Mouse (Mus musculus): ENCODE results near the gene Trmt61a. TPM values are rescaled to one million over a fixed set of nuclear protein-coding genes. Genes with fewer than 3 reads are reported as not detected.
"Not testable (repeated sequence)": the region's sequence is repeated elsewhere in the genome, so short reads cannot be mapped to it uniquely, and the experiment has no call there.

Gene Trmt61a
- polyA plus RNA-seq, 1 experiment from 2014 or later = 7.0 TPM

DNA sequence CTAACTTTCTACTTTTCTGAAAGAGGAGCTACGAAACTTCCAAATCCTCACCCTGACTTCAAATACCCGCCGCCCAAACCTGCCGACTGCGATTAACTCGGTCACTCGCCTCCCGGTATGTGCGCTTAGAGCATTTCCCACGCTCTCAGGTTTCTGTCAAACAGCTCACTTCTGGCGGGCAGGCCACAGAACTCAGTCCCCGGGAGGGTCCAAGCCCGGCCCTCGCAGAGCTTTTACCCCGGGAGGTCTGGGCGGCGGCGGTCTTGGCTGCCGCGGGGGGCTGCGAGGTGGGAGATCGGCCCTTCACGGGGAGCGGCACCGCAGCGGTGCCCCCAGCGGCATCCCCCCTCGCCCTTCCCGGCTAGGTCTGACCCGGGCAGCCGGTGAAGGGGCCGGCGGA, 34.6 kb downstream of the Trmt61a start:
- DNase-seq (no peak), ATAC-seq (ENCODE audit: low FRiP score, low TSS enrichment) (peak; percentile 41; the same call in 1 of the 2 replicates)
- H3K36me3 ChIP-seq (ENCODE audit: control insufficient read depth, insufficient read depth, low read length) = peaks cover 28% of the 10 kb centered on the region
- peak overlapping the region; percentile 93 for H3K9ac ChIP-seq (replicated peaks; ENCODE audit: low read length)
- peak overlapping the region; percentile 83 for H3K27ac ChIP-seq (replicated peaks; ENCODE audit: low read depth, low read length)
- H3K4me1 ChIP-seq (ENCODE audit: control insufficient read depth, insufficient read depth, low read length) = peaks cover 15% of the 10 kb centered on the region
- H3K4me2 ChIP-seq (ENCODE audit: low read length) = peak overlapping the region; percentile 87
- H3K27me3 ChIP-seq (ENCODE audit: control insufficient read depth, insufficient read depth, low read length) = no peaks in the 10 kb centered on the region
- no peaks in the 10 kb centered on the region for H3K9me3 ChIP-seq (ENCODE audit: control insufficient read depth, low read length)
- peak overlapping the region; percentile 98 for H3K4me3 ChIP-seq (replicated peaks; ENCODE audit: low read depth, low read length)
- under 1% methylated on average over 33 of the region's 33 CpGs for WGBS

- H3K4me1 ChIP-seq (ENCODE audit: control insufficient read depth, insufficient read depth, low read length) = peaks cover 15% of the 10 kb centered on the region
- H3K27ac ChIP-seq (replicated peaks; ENCODE audit: low read depth, low read length) = peak within 1 kb of the TSS; percentile 83
- WGBS = under 1% methylated on average over 85 of the region's 86 CpGs
- H3K4me3 ChIP-seq (replicated peaks; ENCODE audit: low read depth, low read length) = peak within 1 kb of the TSS; percentile 98
- H3K27me3 ChIP-seq (ENCODE audit: control insufficient read depth, insufficient read depth, low read length) = no peaks in the 10 kb centered on the region
- peak within 1 kb of the TSS; percentile 87 for H3K4me2 ChIP-seq (ENCODE audit: low read length)
- DNase-seq (peak; percentile 98), ATAC-seq (ENCODE audit: low FRiP score, low TSS enrichment) (peak; percentile 95)
- H3K36me3 ChIP-seq (ENCODE audit: control insufficient read depth, insufficient read depth, low read length) = peaks cover 28% of the 10 kb centered on the region
- no peaks in the 10 kb centered on the region for H3K9me3 ChIP-seq (ENCODE audit: control insufficient read depth, low read length)
- H3K9ac ChIP-seq (replicated peaks; ENCODE audit: low read length) = peak within 1 kb of the TSS; percentile 93
These were observed 35.2 kb downstream of the Trmt61a start, which contains the start of the genes Bag5 and Apopt1 for GRCm38 (mm10) chr12:111713004-111713651. Gene Bag5 (minus strand): TSS chr12:111713257. Gene Apopt1 (plus strand): TSS chr12:111713261.

DNA sequence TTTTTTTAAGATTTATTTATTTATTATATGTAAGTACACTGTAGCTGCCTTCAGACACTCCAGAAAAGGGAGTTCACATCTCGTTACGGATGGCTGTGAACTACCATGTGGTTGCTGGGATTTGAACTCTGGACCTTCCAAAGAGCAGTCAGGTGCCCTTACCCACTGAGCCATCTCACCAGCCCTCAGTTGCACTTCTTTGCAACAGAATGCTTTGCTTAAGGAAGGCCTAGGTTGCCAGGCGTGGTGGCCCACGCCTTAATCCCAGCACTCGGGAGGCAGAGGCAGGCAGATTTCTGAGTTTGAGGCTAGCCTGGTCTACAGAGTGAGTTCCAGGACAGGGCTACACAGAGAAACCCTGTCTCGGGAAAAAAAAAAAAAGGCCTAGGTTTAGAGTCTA, 36.0 kb downstream of the Trmt61a start:
- H3K9ac ChIP-seq (replicated peaks; ENCODE audit: low read length) = peak overlapping the region; percentile 93; the same call in 1 of the 2 replicates
- peaks cover 15% of the 10 kb centered on the region for H3K4me1 ChIP-seq (ENCODE audit: control insufficient read depth, insufficient read depth, low read length)
- H3K36me3 ChIP-seq (ENCODE audit: control insufficient read depth, insufficient read depth, low read length) = peaks cover 23% of the 10 kb centered on the region
- not testable (repeated sequence) for H3K27me3 ChIP-seq (ENCODE audit: control insufficient read depth, insufficient read depth, low read length); H3K27ac ChIP-seq (replicated peaks; ENCODE audit: low read depth, low read length); ATAC-seq (ENCODE audit: low FRiP score, low TSS enrichment); DNase-seq; H3K9me3 ChIP-seq (ENCODE audit: control insufficient read depth, low read length)
- WGBS = 78% methylated on average over 6 of the region's 6 CpGs
- H3K4me3 ChIP-seq (replicated peaks; ENCODE audit: low read depth, low read length) = peak overlapping the region; percentile 98
- H3K4me2 ChIP-seq (ENCODE audit: low read length) = peak overlapping the region; percentile 87

DNA sequence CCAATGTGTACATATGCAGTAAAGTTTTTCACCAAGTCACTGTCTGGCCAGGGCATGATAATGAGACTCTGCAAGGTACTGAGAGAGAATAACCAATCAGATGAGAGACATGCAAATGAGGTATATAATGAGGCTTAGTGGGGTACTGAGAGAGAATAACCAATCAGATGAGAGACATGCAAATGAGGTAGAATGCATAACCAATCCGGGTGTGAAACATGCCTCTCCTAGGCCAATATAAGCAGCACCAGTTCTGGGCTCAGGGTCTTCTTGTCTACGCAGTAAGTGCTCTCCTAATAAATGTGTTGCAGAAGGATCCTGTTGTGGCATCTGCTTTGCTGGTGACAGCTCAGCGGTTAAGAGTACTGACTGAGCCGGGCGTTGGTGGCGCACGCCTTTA, 38.6 kb downstream of the Trmt61a start:
- no peaks in the 10 kb centered on the region for H3K9me3 ChIP-seq (ENCODE audit: control insufficient read depth, low read length)
- H3K4me2 ChIP-seq (ENCODE audit: low read length) = no peak overlapping the region
- no peaks in the 10 kb centered on the region for H3K27me3 ChIP-seq (ENCODE audit: control insufficient read depth, insufficient read depth, low read length)
- H3K4me1 ChIP-seq (ENCODE audit: control insufficient read depth, insufficient read depth, low read length) = peaks cover 13% of the 10 kb centered on the region
- no peaks in the 10 kb centered on the region for H3K36me3 ChIP-seq (ENCODE audit: control insufficient read depth, insufficient read depth, low read length)
- H3K9ac ChIP-seq (replicated peaks; ENCODE audit: low read length) = no peak overlapping the region
- H3K27ac ChIP-seq (replicated peaks; ENCODE audit: low read depth, low read length) = no peak overlapping the region
- WGBS = 97% methylated on average over 7 of the region's 7 CpGs
- ATAC-seq (ENCODE audit: low FRiP score, low TSS enrichment) (no peak), DNase-seq (no peak)
- no peak overlapping the region for H3K4me3 ChIP-seq (replicated peaks; ENCODE audit: low read depth, low read length)

DNA sequence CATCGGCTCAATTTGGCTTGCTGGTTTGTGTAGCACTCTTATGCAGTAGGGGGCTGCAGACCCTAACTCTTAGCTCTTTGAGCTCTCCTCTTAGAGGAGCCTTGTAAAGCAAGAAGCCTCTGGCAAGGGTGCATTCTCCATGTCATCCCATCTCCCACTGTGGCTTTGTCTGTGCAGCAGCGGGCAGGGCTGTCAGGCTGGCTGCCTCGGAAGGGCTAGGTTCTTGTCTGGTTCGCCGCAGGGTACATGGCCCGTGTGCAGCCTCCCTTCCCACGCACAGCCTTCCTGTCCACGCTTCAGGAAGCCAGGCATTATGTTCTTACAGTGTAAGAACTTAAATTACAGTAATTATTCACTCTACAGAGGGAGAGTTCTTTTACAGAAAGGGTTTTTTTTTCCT, 40.8 kb downstream of the Trmt61a start:
- H3K4me1 ChIP-seq (ENCODE audit: control insufficient read depth, insufficient read depth, low read length) = peaks cover 5% of the 10 kb centered on the region; the same call in 1 of the 2 replicates
- WGBS = 32% methylated on average over 8 of the region's 8 CpGs
- H3K9ac ChIP-seq (replicated peaks; ENCODE audit: low read length) = no peak overlapping the region
- 0 out of 2 replicates have a peak, but pooled peaks cover 3% of the 10 kb centered on the region for H3K36me3 ChIP-seq (ENCODE audit: control insufficient read depth, insufficient read depth, low read length)
- no peak overlapping the region for H3K4me3 ChIP-seq (replicated peaks; ENCODE audit: low read depth, low read length)
- ATAC-seq (ENCODE audit: low FRiP score, low TSS enrichment) (no peak), DNase-seq (no peak)
- no peaks in the 10 kb centered on the region for H3K27me3 ChIP-seq (ENCODE audit: control insufficient read depth, insufficient read depth, low read length)
- H3K27ac ChIP-seq (replicated peaks; ENCODE audit: low read depth, low read length) = peak overlapping the region; percentile 52
- no peaks in the 10 kb centered on the region for H3K9me3 ChIP-seq (ENCODE audit: control insufficient read depth, low read length)
- no peak overlapping the region for H3K4me2 ChIP-seq (ENCODE audit: low read length)

DNA sequence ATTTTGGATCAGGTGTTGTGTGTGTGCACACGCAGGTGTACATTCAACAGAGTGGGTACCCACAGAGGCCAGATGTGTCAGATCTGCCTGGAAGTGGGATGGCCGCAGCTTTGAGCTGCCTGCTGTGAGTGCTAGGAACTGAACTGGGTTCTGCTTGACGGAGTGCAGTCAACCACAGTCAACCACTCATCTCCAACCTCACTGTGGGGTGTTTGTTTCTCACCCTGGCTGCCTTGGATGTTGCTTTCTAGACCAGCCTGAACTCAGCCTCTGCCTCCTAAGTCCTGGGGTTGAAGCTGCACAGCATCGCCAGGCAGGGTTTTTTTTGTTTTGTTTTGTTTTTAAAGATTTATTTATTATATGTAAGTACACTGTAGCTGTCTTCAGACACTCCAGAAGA, 42.3 kb downstream of the Trmt61a start:
- Histone ChIP-seq H3K9me3 (ENCODE audit: control insufficient read depth, low read length) (no peaks in the 10 kb centered on the region), H3K36me3 (ENCODE audit: control insufficient read depth, insufficient read depth, low read length) (peaks cover 13% of the 10 kb centered on the region), H3K4me2 (ENCODE audit: low read length) (no peak overlapping the region), H3K4me1 (ENCODE audit: control insufficient read depth, insufficient read depth, low read length) (no peaks in the 10 kb centered on the region), H3K4me3 (replicated peaks; ENCODE audit: low read depth, low read length) (no peak overlapping the region), H3K9ac (replicated peaks; ENCODE audit: low read length) (no peak overlapping the region), H3K27me3 (ENCODE audit: control insufficient read depth, insufficient read depth, low read length) (no peaks in the 10 kb centered on the region), H3K27ac (replicated peaks; ENCODE audit: low read depth, low read length) (no peak overlapping the region)
- DNase-seq = no peak
- no peak for ATAC-seq (ENCODE audit: low FRiP score, low TSS enrichment)
- 73% methylated on average over 4 of the region's 4 CpGs for WGBS

GRCm38 (mm10) chr12:111722654-111723053, 44.7 kb downstream of the Trmt61a start:
- Histone ChIP-seq H3K9ac (replicated peaks; ENCODE audit: low read length) (no peak overlapping the region), H3K4me1 (ENCODE audit: control insufficient read depth, insufficient read depth, low read length) (no peaks in the 10 kb centered on the region), H3K27ac (replicated peaks; ENCODE audit: low read depth, low read length) (no peak overlapping the region), H3K36me3 (ENCODE audit: control insufficient read depth, insufficient read depth, low read length) (peaks cover 25% of the 10 kb centered on the region), H3K9me3 (ENCODE audit: control insufficient read depth, low read length) (no peaks in the 10 kb centered on the region), H3K4me3 (replicated peaks; ENCODE audit: low read depth, low read length) (no peak overlapping the region), H3K27me3 (ENCODE audit: control insufficient read depth, insufficient read depth, low read length) (no peaks in the 10 kb centered on the region), H3K4me2 (ENCODE audit: low read length) (no peak overlapping the region)
- ATAC-seq (ENCODE audit: low FRiP score, low TSS enrichment) (no peak), DNase-seq (peak; percentile 52)
- 75% methylated on average over 9 of the region's 9 CpGs for WGBS

DNA sequence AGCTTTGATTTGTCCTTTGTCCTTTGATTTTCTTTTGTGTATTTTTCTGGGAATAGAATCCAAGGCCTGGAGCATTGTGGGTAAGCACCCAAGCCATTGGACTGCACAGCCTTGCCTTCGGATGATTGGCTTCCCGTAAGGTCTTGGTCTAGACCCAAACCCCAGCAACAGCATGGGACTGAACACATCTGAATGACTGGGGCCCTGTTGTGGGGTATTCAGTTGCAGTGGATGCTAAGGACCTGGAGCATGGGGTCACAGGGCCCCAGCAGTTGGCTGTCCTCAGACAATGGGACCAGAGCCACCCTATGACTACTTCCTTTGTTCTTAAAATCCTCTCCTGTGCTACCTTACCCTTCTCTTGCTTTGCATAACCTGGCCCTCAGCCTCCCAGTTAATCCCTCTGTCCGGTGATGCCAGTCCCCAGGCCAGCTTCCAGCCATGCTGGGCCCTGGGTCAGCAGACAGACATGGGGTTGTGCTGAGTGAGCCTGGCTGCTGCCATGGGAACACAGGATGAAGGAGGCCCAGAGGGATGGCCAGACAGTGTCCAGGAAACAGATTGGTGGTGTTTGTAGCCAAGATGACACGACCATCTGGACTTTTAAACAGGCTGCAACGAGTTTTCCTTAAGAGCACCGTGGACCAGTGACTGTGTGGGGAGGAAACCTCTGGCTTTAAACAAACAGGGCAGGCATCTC, 46.9 kb downstream of the Trmt61a start:
- DNase-seq (peak; percentile 21), ATAC-seq (ENCODE audit: low FRiP score, low TSS enrichment) (no peak)
- WGBS = 23% methylated on average over 6 of the region's 6 CpGs
- Histone ChIP-seq H3K36me3 (ENCODE audit: control insufficient read depth, insufficient read depth, low read length) (peaks cover 36% of the 10 kb centered on the region), H3K4me1 (ENCODE audit: control insufficient read depth, insufficient read depth, low read length) (no peaks in the 10 kb centered on the region), H3K27me3 (ENCODE audit: control insufficient read depth, insufficient read depth, low read length) (no peaks in the 10 kb centered on the region), H3K4me2 (ENCODE audit: low read length) (no peak overlapping the region), H3K9me3 (ENCODE audit: control insufficient read depth, low read length) (no peaks in the 10 kb centered on the region), H3K4me3 (replicated peaks; ENCODE audit: low read depth, low read length) (no peak overlapping the region), H3K9ac (replicated peaks; ENCODE audit: low read length) (no peak overlapping the region; the same call in 1 of the 2 replicates), H3K27ac (replicated peaks; ENCODE audit: low read depth, low read length) (peak overlapping the region; percentile 41; the same call in 1 of the 2 replicates)

Data from midbrain, embryonic 14.5 days (tissue).